Mouse (Mus musculus): ENCODE measurements around the gene Atrip. TPM values are rescaled to one million over a fixed set of nuclear protein-coding genes. Genes with fewer than 3 reads are reported as not detected.

Atrip gene
- total RNA-seq, 4 experiments from 2014 or later, result 26.3 to 31.2 (median 28.3) TPM

DNA sequence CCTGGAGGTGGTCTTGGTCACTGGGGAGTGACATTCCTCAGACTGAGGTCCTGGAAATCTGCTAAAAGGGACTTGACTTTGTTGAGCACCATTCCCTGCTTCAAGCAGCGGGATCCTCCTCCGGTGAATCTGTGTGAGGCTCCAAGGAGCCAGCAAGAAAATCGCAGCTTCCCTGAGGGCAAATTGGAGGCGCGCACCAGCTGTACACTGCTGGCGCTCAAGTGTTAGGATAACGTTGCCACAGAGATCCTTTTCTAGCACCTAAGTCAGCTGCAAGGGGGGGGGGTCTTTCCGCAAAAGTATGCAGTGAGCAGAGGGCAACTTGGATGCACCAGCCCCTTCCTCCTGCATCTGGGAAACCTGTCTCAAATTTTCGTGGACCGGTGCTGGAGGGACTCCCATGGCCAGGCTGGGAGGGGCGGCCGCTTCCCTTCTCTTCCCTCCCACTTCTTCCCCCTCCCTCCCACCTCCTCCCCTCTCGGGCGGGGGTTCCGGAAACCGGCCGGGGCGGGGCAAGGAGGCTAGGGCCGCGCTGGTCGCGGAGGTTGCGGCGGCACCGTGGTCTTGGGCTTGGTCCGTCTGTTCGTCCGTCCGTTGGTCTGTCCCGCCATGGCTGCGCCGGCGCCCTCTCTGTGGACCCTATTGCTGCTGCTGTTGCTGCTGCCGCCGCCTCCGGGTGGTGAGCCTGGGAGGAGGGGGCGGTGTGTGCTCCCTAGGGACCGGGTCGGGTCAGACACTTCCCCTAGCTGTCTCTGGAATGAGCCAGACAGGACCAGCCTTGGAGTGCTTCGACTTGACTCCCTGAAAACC, 35.6 kb downstream of the Atrip start, which contains the start of gene Shisa5:
Gene Shisa5 (plus strand): TSS at position 480 of the 810 bp plus-strand sequence.
- no peak for DNase-seq (ENCODE audit: low spot score in 2 of 2)

DNA sequence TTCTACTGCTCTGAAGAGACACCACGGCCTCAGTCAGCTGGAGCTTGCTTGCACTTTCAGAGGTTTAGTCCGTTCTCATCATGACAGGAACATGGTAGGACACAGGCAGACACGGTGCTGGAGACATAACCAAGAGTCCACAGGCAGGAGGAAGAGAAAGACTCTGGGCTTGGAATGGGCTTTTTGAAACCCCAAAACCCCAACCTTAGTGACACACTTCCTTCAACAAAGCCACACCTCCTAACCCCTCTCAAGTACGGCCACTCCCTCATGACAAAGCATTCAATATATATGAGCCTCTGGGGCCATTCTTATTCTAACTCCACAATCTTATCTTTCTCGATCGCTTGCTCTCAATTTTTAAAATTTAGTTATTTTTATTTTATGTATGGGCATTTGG, 41.5 kb downstream of the Atrip start:
- no peak for DNase-seq (ENCODE audit: low spot score in 2 of 2)

DNA sequence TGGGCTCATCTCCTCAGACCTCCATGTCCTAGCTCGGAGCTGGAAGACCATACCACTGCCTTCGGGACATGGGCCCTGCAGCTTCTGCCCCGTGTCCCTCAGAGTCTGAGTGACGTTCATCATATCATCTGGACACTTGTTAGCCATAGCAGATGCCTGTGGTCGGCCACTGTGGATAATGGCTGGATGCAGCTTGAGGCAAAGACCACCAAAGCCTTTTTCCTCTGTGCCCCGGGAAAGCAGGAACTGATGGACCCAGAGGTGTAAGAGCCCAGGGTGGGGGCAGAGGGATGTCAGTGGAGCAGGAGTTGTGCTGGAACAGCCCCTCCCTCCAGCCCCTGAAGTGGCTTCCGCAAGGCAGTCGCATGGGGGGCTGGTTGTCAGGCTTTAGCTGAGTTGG, 42.2 kb downstream of the Atrip start:
- DNase-seq (ENCODE audit: low spot score in 2 of 2), result no peak

DNA sequence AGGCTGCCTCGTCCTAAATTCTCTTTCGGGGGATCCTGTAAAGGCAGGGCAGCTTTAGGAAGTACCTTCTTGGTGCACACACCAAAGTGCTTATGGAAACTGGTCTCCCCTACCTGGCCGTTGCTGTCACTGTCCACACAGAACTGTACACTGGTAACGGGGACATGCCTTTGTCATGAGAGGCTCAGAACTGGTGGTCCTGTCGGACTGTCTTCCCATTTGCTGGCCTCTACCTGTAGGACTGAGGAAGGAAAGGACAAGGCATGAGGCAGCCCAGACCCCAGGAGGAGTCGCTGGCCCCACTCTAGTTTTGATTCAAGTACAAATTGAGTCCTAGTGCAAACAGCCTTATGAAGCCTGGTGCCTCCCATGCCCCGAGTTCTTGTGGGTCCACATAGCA, 42.9 kb downstream of the Atrip start:
- DNase-seq (ENCODE audit: low spot score in 2 of 2), result no peak

DNA sequence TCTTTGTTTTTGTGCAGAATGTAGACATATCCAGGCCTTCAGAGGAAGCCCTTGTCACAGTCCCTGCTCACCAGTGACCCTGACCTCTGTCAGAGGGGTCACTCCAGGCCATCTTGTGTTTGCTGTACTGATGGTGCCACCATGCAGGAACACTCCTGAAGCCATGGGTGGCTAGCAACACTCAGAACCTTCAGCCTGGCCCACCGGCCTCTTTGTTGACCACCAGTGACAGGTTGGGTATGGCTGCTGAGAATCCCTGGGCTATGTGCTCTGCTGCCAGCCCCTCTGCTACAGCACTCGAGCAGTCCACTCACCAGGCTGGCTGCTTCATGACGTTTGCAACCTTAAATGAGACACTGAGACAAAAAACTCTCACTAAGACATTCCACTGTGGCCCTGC, 43.6 kb downstream of the Atrip start:
- DNase-seq (ENCODE audit: low spot score in 2 of 2), result no peak

DNA sequence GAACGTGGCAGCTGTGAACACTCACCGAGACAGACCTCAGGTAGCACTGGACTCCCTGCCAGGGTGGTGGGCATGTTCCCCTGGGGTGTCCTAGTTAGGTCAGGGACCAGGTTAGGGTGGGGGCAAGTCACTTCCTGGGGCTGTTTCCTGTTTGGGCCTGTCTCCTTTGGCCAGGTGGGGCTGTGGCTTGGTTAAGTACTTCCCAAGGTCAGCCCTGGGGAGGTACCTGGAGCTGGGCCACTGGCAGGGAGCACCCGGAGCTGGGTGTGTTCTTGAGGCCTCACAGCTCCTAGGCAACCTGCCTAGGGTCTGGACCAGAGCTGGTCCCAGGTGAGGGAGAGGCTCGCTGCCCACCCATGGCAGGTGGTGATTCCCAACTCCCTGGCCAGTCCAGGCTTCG, 45.0 kb downstream of the Atrip start:
- DNase-seq (ENCODE audit: low spot score in 2 of 2), result no peak

DNA sequence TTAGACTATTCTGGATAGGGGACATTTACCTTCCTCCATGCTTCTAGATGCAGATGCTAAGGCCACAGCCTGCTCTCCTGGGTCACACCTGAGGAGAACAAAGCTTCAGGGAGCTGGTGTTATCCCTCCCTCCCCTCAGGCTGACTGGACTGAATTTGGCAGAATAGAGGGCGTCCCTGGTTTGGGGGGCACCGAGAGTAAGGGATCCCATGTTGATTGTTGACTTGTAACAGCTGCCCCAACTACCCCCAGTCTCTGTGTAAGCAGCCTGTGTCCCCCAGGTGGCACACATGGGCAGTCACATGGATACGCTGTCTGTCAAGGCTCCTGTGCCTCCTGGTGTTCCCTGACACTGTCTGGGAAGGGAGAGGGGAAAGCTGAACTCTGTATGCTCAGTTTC, 45.5 kb downstream of the Atrip start:
- DNase-seq (ENCODE audit: low spot score in 2 of 2), result no peak

DNA sequence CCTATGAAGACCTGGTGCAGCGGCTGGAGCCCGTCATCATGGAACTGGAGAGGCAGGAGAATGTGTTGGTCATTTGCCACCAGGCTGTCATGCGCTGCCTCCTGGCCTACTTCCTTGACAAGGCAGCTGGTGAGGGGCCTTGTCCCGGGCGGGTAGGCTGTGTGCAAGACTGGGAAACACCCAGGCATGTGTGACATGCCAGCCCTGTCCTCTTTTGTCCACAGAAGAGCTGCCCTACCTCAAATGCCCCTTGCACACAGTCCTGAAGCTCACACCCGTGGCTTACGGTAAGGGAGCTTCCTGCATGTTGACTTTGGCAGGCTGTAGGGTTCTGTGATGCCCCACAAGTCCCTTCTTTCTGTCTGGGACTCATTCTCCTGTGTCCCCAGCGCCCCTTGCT, 46.4 kb downstream of the Atrip start:
- no peak for DNase-seq (ENCODE audit: low spot score in 2 of 2)

DNA sequence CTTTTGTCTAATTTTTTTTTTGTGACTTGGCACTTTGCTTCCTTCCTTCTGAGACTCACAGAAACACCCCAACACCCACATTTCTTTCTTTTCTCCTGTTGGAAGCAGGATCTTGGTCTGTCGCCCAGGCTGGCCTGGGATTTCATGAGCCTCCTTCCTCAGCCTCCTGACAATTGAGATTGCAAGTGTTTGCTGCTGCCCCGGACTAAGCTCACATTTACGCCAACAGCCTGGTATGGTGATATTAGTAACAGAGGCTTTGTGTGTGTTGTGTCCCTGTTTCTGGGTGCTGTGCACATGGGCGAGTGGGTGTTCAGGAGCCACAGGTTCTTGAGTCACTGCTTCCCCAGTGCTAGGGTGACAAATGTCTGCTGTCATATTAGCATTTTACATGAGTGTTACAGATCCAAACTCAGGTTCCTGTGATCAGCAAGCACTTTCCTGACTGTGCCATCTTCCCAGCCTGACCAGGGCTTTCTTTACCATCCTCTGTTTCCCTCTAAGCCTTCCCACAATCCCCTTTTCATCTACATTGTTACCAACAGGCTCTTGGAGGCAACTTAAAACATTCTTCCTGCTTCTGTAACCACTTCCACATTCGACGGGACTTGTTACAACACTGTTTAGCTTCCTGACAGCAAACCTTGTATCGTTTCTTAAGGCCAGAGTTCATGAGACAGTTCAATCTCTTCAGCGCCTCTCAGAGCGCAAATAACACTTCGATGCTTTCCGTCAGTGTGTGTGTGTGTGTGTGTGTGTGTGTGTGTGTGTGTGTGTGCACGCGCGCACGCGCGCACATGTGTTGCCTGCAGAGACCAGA, 50.8 kb downstream of the Atrip start:
- peak; percentile 44 to 54 for DNase-seq (ENCODE audit: low spot score in 2 of 2)

DNA sequence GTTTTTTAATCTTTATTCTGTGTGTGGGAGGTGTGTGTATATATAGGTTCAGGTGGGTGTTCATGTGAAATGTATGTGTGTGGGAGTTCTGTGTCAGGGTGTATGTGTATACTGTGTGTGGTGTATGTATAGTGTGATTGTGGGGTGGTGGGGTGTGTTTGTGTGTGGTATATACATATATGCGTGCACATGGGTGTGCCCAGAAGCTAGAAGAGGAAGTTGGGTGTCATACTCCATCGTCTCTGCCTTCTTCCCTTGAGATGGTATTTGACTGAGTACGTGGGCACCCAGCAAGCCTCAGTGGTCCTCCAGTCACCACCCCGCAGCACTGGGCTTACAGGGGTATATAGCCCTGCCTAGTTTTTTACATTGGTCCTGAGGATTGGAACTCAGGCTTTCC, 52.5 kb downstream of the Atrip start:
- DNase-seq (ENCODE audit: low spot score in 2 of 2), result peak in 1 of 2 experiments; percentile 3

DNA sequence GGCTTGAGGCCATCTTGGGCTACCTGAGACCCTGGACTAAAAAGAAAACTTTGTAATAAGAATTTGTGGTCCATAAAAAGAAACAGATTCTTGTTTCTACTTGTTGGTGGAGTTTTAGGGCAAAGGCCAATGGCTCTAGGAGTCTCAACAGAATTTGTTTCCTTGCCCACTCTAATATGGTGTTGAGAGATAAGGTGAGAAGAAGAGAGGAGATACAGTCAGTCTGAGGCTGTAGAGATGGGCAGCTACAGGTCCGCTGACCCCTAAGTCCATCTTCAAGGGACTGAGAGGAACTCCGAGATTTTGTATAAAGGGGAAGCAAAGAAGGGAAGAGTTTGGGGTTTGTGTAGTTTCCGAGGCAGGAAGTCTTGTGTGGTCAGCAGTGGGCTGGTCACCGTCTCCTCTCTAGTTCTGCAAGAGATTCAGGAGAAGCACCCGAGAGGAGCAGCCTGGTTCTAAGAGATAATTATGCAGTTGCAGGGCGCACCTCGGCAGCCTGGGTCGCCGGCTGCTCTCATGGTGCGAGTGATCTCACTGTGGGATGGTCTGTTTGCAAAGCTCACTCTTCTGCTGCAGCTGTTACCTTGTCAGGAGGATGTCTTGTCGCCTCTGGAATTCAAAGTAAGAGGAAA, 56.8 kb downstream of the Atrip start:
- no peak for DNase-seq (ENCODE audit: low spot score in 2 of 2)

DNA sequence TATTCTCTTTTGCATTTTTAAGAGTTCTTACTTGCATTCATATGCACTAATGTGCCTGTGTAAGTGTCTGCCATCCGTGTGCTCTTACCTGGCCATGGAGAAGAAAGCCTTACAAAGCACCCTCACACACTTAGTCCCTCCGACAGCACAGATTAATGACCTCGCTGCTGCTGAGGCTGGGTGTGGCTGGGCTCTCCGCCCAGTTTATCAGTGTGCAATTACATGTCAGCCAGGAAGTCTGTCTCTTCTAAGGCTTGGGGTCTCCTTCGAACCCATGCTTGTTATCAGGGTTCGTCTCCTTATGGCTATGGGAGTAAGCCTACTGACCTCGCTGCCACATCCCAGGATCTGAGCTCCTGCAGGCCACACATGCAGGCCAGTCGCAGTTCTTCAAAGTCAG, 58.5 kb downstream of the Atrip start:
- DNase-seq (ENCODE audit: low spot score in 2 of 2), result no peak

DNA sequence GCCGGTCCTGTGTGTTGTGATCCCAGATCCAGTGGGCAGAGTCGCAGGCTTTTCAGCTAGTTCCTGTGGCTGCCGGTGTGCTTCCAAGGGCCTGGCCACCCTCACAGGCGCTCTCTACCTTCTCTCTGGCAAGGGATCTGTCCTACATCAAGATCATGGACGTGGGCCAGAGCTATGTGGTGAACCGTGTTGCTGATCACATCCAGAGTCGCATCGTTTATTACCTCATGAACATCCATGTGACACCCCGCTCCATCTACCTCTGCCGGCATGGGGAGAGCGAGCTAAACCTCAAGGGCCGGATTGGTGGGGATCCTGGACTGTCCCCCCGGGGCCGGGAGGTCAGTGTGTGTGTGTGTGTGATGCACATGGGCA, 63.6 kb downstream of the Atrip start:
- DNase-seq (ENCODE audit: low spot score in 2 of 2), result no peak

DNA sequence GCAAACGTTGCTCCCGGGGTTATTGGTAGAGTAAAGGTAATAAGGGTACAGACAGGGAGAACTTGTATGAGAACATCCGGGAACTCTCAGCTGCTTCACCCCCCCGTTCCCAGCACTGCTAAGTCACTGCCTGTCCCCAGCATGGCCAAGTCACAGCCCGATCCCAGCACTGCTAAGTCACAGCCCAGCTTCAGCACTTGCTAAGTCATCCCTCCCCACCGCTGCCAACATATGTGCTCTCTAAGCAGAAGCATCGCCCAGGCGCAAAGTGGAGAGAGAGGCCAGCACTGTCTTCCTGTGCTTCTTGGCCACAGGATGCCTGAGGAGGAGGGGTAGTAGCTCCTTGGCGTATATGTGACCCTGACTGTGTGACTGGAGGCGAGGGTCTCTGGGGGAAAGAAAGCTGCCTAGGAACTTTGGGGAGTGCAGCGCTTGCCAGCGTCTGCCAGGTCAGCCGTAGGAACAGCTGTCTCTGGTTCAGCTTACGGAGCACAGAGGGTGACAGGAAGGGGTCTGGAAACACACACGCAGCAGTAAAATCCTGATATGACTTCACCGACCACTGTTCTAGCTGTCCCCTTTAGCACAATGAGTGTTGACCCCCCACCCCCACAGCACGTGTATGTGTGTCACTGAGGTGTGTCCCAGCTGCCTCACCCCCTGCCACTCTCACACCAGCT, 64.1 kb downstream of the Atrip start:
- DNase-seq (ENCODE audit: low spot score in 2 of 2), result no peak

DNA sequence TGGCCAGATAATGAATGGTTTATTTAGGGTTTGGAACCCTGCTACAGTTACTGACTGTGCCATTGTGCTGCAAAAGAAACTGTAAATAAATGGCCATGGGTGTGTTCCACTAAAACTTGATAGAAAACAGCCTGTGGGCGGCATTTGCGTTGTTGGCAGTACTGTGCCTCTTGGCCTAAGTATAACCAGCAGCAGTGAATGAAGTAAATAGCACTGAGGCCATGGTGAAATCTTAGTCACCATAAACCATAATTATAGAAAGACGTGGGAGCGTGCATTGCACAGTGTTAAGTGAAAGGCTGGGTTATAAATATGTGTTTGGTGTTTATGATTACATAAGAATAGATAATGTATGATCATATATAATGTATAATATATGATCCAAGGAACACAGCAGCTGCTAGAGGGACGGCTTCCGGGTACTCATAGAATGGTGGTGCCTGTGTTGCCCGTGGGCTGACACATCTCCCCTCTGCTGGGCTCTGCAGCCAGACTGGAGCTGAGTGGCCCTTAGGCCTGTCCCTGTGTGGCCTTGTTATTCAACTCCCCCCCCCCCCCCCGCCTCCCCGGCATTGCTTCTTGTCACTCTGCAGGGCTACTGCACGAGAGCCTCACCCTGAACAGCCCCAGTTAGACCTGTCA, 64.8 kb downstream of the Atrip start:
- no peak for DNase-seq (ENCODE audit: low spot score in 2 of 2)

DNA sequence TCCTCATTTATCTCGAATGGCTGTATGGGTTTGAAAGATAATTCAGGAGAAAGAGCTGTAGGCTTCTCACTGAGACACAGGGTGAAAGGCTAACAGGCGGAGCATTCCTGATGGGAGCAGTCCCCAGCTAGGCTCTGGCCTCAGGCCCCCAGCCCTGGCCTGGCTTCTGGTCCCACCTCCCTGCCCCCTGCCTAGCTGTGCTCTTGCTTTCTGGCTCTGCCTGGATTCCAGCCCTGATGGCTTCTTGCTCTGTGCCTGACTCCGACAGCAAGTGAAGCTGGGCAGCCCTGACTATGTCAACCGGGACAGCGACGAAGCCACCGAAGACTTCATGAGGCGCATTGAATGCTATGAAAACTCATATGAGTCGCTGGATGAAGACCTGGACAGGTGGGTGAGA, 65.8 kb downstream of the Atrip start:
- no peak for DNase-seq (ENCODE audit: low spot score in 2 of 2)

Other genes with a start within 250 kb of the Atrip start
- gene Celsr3, start 247.8 kb downstream of the Atrip start, total RNA-seq (2022), result 10 to 100 TPM; 52.5 to 77.9 (median 69.6) TPM
- gene Slc26a6, start 220.8 kb downstream of the Atrip start, total RNA-seq (2022), result 10 to 100 TPM; 17.0 to 22.2 (median 20.2) TPM
- gene Tmem89, start 159.5 kb downstream of the Atrip start, total RNA-seq (2022), result under 1 TPM in 1 of 4 experiments, not detected in 3; 0.78 TPM
- gene Uqcrc1, start 137.5 kb downstream of the Atrip start, total RNA-seq (2022), result 100 to 1,000 TPM; 343 to 352 (median 351) TPM
- 1 to 10 TPM; 1.9 to 4.3 (median 3.9) TPM for gene Col7a1, start 120.5 kb downstream of the Atrip start, total RNA-seq (2022)
- gene Ucn2, start 88.1 kb downstream of the Atrip start, total RNA-seq (2022), result under 1 TPM in 2 of 4 experiments, not detected in 2; 0.45 to 0.55 TPM
- gene Pfkfb4, start 82.3 kb downstream of the Atrip start, total RNA-seq (2022), result 10 to 100 TPM; 11.5 to 15.8 (median 15.4) TPM
- gene Shisa5, start 35.6 kb downstream of the Atrip start, total RNA-seq (2022), result 10 to 100 TPM; 56.6 to 94.6 (median 77.2) TPM
- gene Trex1, start 14.4 kb downstream of the Atrip start, total RNA-seq (2022), result 10 to 100 TPM; 13.7 to 18.3 (median 16.4) TPM
- gene Ccdc51, start 8.4 kb upstream of the Atrip start, total RNA-seq (2022), result 1 to 10 TPM; 7.8 to 9.2 (median 8.9) TPM
- gene Tma7, start 8.5 kb upstream of the Atrip start, total RNA-seq (2022), result 100 to 1,000 TPM; 284 to 327 (median 306) TPM
- gene Plxnb1, start 21.3 kb upstream of the Atrip start, total RNA-seq (2022), result 10 to 100 TPM; 82.9 to 99.8 (median 89.8) TPM
- gene Fbxw21, start 87.9 kb upstream of the Atrip start, total RNA-seq (2022), result not detected
- not detected for gene Fbxw13, start 121.9 kb upstream of the Atrip start, total RNA-seq (2022)
- gene Fbxw20, start 160.6 kb upstream of the Atrip start, total RNA-seq (2022), result not detected
- not detected for gene Fbxw14, start 213.6 kb upstream of the Atrip start, total RNA-seq (2022)

Data from layer of hippocampus, adult 8-10 months (tissue).